Mouse (Mus musculus) olfactory bulb, adult 2 months (tissue): ENCODE data around the gene Pcnx3.

ENCODE experiments used
- CTCF ChIP-seq: fragments of 200-500 bp; IDR thresholded peaks from 2 replicates; pipeline ENCODE4 v1.5.1; 2012; ENCODE audit warnings: low read depth, mild to moderate bottlenecking, low read length, moderate library complexity; ENCODE audit not compliant: insufficient read depth
- POLR2A ChIP-seq: fragments of 200-500 bp; IDR thresholded peaks from 2 replicates; pipeline ENCODE4 v1.6.1; 2012; ENCODE audit warnings: mild to moderate bottlenecking, low read depth, low read length, moderate library complexity; ENCODE audit not compliant: insufficient read depth

DNA sequence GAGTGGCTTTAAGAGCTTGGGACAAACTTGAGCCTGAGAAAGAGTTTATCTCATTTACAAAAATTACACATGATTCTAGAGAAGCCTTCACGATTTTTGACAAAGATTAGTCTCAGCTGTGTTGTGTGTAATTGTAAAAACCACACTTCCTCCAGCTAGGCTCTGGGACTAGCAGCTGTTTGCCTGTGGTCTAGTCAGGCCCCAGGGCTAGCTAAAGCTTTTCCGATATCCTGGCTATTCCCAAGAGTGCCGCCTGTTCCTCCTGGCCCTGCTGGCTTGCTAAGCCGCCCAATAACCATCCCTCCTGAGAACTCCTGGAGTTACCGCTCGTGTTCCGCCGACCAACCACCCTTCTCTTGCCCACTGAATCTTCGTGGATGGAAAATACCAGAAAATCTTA is 56.6 kb downstream of the Pcnx3 start:
- TF ChIP-seq CTCF (no peak), POLR2A (no peak)
